Mouse (Mus musculus) mouse embryonic stem cell (cell line): ENCODE measurements at regions not wholly inside any gene's neighbourhood (a gene's known extent, or its start where the extent isn't known, plus 50 kb on each side); places are given as distances from the start of the nearest gene placed in this dataset.
"Not testable (repeated sequence)": the region's sequence is repeated elsewhere in the genome, so short reads cannot be mapped to it uniquely, and the experiment has no call there.

ENCODE experiments used
- in situ Hi-C, 2 experiments: fragments of 300-500 bp; cut with MboI; formaldehyde crosslinking; loops; 1 replicate in 1 of 2; 3 replicates in 1 of 2; pipeline ENCODE4 v1.14.3; 2019 to 2020; ENCODE audit warnings: low sequenced_read_pairs in 2 of 2, low pct_unique_long_range_greater_than_20kb in 1 of 2, mixed read lengths in 1 of 2; ENCODE audit not compliant: unreplicated experiment in 1 of 2

DNA sequence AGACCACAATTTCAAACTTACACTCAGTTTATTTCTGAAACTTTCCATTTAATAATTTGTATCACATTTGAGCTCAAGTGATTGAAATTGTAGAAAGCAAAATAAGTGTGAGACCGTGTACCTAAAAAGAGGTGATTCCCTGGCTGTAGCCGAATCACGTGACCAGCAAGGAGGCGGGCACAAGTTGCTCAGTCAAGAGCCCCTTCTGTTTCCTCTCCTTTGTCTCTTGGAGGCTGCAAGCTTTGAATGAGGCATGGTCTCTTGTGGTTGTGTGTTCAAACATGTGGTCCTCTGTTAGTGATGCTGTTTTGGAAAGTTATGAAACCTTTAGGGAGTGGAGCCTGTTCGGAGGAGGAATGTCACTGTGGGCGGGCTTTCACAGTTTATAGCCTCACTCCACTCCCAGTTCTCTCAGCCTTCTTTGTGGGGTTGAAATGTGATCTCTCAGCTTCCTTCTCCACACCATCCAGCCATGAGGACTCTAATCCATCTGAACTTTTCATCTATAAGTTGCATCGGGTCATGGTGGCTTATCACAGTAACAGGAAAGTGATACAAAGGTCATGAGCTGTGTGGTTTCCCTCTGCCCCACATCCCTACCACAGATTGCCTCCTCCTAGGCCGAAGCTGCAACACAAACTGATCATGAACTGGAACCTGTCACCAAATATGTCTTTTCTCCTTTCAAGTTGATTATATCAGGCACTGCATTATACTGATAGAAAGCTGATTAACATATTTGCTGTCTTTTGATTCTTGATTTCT, 94.3 kb upstream of the Nabp1 start:
- in situ Hi-C loops = no loop called here

- in situ Hi-C loops = no loop called here
These were observed 91.4 kb upstream of the Nabp1 start for GRCm38 (mm10) chr1:51569625-51570024.

GRCm38 (mm10) chr1:51566170-51566649, 88.0 kb upstream of the Nabp1 start:
- in situ Hi-C loops = no loop called here

GRCm38 (mm10) chr1:51556616-51557015, 78.4 kb upstream of the Nabp1 start:
- in situ Hi-C loops = not testable (repeated sequence)

DNA sequence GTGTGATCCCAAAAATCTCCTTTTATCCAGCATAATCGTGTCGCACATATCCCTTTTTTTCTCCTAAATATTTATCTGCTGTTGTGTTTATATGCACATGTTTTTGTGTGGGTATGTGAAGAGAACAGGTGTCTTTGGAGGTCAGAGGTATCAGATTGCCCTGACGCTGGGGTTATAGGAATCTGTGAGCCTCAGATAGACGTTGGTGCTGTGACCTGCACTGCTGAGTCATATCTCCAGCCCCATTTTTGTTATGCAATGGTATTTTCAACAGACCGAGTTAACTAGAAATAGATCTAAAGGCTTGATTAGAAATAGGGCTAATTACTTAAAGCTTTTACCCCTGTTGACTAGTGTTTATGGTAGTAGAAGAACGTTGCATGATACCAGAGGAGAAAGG, 75.5 kb upstream of the Nabp1 start:
- in situ Hi-C loops = no loop called here

GRCm38 (mm10) chr1:51551624-51552023, 73.4 kb upstream of the Nabp1 start:
- in situ Hi-C loops = no loop called here

DNA sequence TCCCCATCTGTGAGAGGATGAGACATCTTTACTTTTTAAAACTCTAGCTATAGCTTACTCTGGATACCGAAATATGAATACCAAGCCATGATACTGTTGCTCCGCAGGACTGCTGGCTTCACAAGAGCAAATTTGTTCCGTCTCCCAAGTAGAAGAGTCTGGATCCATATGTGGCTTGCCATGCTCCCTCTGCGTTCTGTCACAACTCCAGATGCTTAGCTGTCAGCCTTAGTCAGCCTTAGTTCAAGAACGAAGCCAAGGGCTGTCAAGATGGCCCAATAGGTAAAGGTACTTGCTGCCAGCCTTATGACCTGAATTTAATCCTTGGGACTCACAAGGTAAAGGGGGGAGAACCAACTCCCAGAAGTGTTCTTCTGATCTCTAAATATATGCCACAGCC, 64.6 kb upstream of the Nabp1 start:
- in situ Hi-C loops = no loop called here

GRCm38 (mm10) chr1:51539634-51540033, 61.4 kb upstream of the Nabp1 start:
- in situ Hi-C loops = no loop called here

GRCm38 (mm10) chr1:51538836-51539235, 60.6 kb upstream of the Nabp1 start:
- in situ Hi-C loops = no loop called here

GRCm38 (mm10) chr1:51537765-51538360, 59.6 kb upstream of the Nabp1 start:
- in situ Hi-C loops = no loop called here

DNA sequence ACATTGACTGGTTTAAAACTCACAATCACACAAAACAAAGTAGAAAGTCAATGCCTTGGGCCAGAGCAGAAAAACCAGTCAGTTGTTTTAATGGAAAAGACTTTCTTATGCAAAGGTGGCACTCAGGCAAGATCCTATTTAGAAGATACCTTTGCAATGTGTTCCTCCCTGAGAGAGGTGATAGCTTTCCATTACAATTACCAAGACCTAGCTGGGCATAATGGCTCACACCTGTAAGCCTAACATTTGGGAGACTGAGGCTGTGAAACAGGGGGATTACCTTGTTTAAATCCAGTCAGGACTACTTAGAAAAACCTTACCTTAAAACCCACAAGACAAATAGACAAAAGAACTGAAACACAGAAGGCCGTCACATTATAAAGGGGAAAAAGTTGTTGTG, 57.9 kb upstream of the Nabp1 start:
- in situ Hi-C loops = no loop called here

DNA sequence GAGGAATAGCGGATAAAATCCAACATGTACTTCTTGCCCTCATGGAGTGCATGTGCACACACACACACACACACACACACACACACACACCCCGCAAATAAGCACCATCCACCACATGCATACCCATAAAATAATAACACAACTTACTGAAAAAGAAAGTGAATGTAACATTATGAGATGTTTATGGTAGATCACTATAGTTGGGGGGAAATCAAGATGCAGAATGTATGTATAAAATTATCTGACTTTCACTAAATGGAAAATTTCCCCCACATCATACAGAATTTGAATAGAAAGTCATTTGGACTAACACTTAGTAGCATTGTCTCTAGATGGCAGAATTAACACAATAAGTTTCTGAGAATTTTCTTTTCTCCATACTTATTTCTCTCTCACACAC, 57.2 kb upstream of the Nabp1 start:
- in situ Hi-C loops = no loop called here

DNA sequence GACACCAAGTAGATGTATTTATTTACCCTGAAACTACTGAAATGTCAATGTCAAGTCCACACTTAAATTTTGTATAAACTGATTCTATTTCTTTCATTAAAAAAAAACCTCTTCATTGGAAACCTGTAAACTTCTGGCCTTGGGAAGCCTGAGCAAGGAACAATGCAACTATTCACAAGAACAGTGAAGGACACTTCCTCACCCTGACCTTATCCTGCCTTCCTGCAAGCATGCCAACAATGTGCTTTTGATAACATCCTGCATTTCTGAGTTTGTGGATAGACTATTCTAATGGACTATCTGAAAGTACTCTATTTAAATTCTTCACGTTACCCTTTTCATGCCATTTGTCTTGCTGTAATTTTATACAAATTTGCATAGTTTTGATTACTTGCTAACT, 53.1 kb upstream of the Nabp1 start:
- in situ Hi-C loops = no loop called here

- in situ Hi-C loops = no loop called here
These were observed 52.1 kb upstream of the Nabp1 start for GRCm38 (mm10) chr1:51530191-51530926.

DNA sequence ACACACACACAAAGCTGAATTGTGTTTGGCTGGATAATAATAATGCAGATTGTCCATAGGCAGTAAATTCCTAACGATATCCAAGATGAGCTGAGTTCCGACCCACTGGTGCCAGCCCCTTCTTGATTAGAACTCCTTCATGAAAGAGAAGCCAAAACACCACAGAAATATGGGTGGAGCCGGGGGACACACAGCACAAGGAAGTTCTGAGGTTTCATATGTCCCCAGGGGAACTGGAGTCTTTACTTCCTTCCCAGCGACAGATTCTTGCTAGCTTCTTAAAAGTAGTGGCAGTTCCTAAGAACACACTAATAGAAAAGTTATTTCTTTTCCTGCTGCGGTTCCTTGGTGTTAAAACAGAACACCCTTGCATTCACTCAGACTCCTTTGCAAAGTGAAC, 51.4 kb upstream of the Nabp1 start:
- in situ Hi-C loops = no loop called here

- in situ Hi-C loops = no loop called here
These were observed 50.4 kb upstream of the Nabp1 start for GRCm38 (mm10) chr1:51528671-51529070.
